Mouse (Mus musculus) mouse embryonic stem cell (cell line): ENCODE data around the gene Letmd1.
"Not testable (repeated sequence)": the region's sequence is repeated elsewhere in the genome, so short reads cannot be mapped to it uniquely, and the experiment has no call there.

ENCODE experiments used
- in situ Hi-C, 2 experiments: fragments of 300-500 bp; cut with MboI; formaldehyde crosslinking; loops; 1 replicate in 1 of 2; 3 replicates in 1 of 2; pipeline ENCODE4 v1.14.3; 2019 to 2020; ENCODE audit warnings: low sequenced_read_pairs in 2 of 2, low pct_unique_long_range_greater_than_20kb in 1 of 2, mixed read lengths in 1 of 2; ENCODE audit not compliant: unreplicated experiment in 1 of 2

Gene Letmd1

DNA sequence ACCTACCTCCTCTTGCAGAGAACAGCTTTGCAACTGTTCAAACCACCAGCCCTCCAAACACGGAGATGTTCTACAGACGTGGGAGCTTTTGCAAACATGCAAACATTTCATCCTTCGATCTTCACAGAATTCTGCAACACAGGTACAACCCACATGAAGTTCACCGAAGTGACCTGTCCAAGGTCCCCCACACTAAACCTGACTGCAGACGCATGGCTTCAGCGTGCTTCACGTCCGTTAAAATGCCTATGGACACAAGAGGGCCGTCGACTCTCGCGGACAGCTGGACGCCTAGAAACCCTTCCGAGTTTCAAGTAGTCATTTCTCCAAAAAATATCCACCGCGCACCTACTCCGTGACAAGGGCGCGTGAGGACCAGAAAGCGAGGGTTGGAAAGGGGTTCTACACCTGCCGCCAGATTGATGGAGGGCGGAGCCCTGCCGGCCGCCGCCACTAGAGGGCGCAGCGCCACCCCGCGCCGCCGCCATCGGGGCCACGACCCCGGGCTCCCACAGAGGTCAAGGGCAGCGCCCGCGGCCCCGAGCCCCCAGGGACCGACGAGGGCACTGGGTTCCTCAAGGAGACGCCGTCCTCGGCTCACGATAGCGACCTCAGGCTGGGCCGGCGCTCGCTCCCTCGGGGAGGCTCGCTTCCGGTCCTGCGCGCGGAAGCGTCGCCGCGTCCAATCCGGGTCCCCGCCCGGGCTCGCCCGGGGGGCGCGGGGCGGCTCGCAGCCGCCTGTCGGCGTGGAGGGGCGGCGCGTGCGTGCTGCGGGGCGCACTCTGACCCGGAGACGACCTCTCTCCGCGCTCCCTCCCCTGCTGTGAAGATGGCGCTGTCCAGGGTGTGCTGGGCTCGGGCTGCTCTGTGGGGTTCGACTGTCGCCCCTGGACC is at the start of gene Letmd1:
TSS of gene Letmd1 (plus strand) at position 729 of the 894 bp plus-strand sequence.
- in situ Hi-C loops, result no loop called here

DNA sequence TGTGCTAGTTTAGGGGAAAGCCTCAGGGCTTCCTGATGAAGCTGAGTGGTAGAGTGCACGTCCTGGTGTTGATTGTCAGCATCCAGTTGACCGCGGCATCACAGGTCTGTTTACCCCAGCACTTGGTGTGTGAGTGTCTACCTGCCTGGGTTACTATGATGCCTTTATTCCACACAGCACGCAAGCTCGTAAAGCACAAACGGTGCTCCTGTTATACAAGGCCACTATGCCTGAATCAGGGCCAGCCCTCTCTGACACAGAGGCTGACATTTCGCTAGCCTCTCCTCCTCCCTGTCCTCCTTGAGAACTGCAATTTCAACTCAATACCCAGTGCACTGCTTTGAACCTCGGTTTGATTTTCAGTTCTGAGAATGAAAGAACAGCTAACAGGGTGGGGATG is 49.5 kb upstream of the Letmd1 start:
- in situ Hi-C loops, result no loop called here

DNA sequence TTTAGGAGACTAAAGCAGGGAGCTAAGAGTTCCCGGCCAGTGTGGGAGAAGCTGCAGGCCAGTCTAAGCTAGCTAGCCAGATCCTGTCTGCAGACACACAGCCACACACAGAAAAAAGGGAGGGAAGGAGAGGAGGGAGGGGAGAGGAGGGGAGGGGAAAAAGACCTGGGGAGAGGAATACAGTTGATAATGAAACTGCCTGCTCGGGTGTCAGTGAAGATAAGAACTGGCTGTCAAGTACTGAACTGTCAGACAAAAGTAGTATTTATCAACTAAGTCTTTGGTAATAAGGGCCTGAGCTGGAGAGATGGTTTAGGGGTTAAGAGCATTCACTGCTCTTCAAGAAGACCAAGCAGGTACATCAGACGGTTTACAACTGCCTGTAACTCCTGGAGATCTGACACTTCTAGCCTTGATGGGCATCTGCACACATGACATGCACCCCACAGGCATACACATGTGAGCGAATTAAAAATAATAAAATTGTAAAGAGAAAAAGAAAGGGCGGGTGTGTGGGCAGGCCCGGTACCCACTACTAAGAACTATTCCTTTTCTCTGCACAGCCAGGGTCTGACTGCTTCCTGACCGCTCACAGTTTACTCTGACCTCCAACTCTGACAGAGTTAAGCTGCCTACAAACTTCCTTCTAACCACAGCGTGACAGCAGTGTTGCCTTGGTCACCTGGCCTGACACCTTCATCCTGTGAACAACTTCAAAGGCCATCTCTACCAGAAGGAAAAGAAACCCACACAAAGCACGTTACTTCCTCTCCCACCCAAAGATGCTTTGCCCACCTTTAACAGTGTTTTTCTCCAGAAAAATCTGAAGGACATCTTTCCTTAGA is 48.7 kb upstream of the Letmd1 start:
- in situ Hi-C loops, result no loop called here

DNA sequence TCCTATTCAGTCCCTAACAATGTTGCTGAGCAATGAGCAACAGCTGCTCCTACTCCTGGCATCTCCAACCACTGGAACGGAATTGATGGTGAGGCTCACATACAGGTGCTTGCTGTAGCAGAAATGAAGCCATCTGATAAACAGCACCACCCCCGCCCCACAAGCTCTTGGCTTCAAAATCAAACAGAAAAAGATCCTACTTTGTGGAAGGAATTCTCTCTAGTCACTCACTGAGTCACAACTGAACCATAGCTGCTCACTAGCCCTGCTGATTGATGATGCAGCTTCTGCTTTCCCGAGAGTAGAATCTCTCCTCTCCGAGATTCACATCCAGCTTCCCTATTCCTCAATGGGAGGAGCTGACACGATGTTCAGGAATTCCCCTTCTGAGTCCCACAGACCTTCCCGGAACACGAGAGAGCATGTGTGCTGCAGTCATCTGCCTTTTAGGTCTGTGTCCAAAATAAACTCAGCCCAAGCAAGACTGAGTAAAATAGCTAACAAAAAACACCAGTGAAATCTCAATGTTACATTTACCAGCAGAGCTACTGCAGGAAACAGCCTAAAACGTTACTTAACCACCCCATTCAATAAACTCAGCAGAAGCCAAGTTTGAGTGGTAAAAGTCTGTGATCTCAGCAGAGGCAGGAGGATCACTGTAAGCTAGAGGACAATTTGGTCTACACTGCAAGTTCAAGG is 47.6 kb upstream of the Letmd1 start:
- in situ Hi-C loops, result no loop called here

DNA sequence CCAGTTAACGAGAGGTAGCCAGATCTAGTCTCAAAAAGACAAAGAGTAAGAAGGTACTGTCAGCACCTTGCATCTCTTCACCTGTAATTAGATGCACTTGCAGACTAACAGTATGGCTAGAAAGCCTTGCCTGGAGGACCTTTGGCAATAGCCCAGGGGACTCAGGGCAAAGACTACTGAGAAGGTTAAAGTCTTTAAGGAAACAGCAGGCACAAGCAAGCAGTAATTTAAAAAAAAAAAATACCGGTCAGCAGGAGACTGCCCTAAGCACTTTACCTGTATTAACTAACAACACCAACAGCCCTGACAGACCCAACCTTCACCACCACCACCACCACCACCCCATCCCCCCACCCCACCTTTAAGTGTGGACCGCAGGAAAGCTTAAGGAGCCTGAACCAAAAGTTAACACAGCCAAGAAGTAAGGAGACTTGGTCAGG is 47.0 kb upstream of the Letmd1 start, which contains the start of gene Gm5475:
TSS of gene Gm5475 (plus strand) at position 390 of the 440 bp plus-strand sequence.
- in situ Hi-C loops, result not testable (repeated sequence)

DNA sequence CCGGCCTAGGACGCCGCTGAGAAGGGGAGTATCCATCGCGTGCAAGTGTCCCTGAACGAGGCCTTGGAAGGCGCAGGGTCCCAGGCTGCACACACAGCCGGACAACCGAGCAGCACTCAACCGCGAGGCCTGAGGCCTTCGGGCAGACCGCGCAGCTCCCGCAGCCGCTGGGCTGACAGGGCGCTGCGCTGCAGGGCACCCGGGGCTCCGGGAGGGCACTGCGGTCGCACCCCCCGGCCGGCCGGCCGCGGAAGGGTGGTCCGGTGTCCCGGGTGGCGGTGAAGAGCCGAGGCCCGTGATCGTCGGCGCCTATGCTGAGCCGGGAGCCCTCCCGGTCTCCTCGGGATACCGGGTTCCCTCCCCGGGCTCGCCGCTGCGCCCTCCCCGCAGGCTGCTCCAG is 46.3 kb upstream of the Letmd1 start:
- in situ Hi-C loops, result no loop called here

DNA sequence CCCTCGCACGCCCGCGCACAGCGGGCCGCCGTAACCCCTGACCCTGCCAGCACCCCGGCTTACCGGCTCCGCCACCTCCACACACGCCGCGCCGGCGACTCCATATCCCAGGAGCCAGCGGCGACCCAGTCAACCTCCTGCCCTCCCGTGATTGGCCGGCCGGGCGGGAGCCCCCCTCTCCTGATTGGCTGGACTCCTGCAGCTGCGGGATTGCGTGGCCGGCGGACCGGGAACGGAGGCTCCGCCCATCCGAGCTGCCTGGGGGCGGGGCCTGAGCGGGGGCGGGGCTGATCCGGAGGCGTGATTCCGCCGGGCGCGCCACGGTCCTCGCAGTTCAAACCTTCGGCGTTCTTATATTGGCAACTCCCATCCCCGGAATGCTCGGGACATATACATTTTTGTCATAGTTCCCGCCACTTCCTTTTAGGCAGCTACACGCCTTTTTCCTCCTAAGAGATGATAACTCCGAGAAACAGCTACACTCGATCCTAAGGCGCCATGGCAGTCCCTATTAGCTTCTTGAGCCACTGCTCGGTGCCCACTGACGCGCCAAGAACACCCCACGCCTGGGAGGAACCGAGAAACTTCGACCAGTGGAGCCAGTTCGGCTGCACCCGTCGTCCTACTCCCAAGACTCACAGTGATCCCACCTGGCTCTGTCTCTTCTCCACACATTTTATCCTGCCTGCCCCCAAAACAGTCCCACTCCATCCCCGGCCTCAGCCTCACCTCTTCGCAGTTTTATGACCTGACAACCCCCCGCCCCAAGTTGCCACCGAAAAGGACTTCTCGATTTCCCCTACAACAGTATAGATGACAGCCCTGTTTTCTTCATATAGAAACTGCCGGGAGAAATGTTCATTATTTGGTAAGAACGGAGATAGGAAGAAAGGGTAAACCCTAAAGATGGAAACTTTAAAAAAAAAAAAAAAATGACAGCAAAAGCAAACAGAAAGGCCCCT is 45.6 kb upstream of the Letmd1 start:
- in situ Hi-C loops, result no loop called here

GRCm38 (mm10) chr15:100423916-100424315 is 44.9 kb upstream of the Letmd1 start:
- in situ Hi-C loops, result no loop called here

DNA sequence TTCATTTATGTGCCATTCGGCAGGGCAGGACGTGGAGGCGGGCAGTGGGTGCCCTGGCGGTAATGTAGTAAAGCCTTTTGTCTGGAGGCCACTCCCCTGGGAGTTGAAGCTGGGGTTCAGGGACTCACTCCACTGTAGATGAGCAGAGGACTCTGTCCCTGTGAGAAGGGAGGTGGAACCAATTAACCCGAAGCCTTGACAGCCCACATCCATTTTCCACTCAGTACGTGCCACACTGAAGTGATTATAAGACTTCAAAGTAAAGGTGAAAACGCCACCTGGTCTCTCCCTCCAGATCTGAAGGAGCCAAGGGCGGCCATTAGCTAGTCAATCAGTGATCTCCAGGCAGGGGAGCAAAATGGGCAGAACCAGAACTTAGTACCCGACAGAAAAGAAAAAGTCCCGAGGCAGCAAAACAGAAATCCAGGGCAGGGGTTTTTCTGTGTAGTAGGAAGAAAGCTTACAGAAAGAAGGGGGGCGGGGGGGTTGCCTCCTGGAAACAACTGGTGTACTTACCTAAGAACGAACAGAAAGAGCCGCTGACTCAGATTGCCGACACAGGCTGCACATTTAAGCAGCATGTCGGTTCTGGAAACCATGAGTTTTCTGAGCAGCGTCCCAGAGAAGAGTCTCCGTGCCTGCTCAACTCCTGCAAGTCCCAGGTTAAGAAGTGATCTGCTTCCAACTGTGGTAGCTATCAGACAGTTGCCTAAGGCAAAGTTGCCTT is 44.3 kb upstream of the Letmd1 start, which contains the start of gene Slc11a2:
TSS of gene Slc11a2 (minus strand) at position 677 of the 727 bp plus-strand sequence.
- in situ Hi-C loops, result no loop called here

- in situ Hi-C loops, result no loop called here
Measured at GRCm38 (mm10) chr15:100428296-100428905, 40.4 kb upstream of the Letmd1 start.

DNA sequence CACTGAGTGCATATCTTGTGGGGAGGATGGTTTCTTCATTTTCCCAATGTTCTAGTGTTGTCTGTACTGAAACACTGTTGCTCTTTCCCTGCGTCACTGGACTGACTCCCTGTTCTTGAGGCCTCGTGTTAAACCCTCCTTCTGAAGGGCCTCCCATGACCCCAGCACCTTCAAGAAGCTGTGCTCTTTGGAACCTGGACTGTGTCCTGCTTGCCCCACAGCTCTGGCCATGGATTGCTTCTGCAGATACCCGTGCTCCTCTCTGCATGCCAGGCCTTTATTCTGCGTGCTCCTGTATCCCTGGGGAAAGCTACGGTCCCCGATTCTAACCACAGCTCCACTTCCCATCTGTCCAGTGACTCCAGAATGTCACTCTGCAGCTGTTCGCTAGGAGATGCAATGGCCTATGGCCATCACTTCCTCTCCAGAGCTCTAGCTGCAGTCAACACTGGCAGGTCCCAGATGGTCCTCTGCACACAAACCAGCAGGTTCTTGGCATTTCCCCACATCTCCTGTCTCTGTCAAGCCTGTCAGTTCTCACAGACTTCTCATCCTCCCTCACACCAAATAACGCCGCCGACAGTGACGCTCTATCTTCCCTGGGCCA is 38.8 kb upstream of the Letmd1 start:
- in situ Hi-C loops, result no loop called here

- in situ Hi-C loops, result no loop called here
Measured at GRCm38 (mm10) chr15:100433234-100433633, 35.6 kb upstream of the Letmd1 start.

- in situ Hi-C loops, result no loop called here
Measured at GRCm38 (mm10) chr15:100436112-100436511, 32.7 kb upstream of the Letmd1 start.

DNA sequence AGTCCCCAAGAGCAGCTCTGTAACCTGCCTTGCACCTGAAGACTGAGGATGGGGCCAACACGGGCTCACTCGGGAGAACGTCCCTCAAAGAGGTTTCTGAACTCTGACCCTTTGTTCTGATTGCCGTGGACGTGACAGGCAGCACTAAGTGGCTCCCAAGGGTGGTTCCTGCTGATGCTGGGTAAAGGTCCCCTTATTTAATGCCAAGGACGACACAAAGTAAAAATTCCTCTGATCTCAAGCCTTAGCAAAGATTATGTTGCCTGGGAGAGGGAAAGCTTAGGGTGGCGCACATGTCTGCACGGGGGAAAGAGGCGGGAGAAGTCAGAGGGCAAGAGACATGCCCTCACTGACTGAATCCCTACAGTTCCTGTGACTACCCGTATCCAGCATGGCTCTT is 32.3 kb upstream of the Letmd1 start:
- in situ Hi-C loops, result no loop called here

- in situ Hi-C loops, result no loop called here
Measured at GRCm38 (mm10) chr15:100443126-100443922, 25.5 kb upstream of the Letmd1 start.

GRCm38 (mm10) chr15:100446887-100447286 is 21.9 kb upstream of the Letmd1 start:
- in situ Hi-C loops, result no loop called here
